Comparison of ENCODE assay signal across 8 mouse cellular contexts in the genomic region with DNA sequence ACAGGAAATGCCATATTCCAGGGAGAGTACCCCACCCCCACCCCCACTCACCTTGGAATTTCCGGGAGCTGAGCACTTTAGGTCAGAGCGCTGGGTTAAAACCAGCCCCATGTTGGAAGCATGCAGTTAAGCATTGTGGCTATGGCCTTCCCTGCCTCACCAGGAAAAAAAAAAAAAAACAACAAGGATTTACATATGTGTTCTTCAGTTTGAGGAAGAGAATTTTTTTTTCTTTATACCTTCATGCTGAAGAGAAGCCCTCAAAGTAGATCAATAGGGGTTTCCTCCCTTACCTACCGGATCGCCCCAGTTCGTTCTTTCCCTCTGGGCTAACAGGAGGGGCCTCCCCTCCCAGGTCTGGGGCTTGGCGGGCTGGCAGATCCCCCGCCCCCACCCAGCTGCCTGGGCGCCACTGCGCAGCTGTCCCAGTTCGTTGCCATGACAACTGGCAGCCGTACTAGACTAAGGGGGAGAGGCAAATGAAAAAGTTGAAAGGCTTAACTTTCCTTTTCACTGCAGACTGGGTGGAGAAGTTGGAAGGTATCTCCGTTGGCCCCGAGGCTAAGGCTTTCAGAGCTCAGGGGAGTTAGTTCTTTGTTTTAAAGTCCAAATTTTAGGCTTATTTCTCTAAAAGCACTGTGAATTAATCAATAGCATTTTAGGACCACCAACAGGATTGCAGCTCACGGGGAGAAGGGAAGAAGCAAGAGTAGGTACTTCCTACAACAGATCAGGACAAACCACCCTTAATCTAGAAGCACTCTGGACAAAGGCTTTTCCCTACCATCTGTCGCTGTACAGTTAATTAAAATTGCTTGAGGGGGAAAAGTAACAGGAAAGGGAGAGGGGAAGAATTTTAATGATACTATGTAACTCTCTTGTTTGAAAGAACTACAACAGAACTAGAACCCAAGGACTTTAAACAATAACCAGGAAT. TPM values are rescaled to one million over a fixed set of nuclear protein-coding genes. Genes with fewer than 3 reads are reported as not detected.
DNase-seq lines count a peak whose midpoint lies in the region; ATAC-seq and TF ChIP-seq lines count a peak whose summit lies in the region.

No protein-coding gene starts in this region.

- no peak for TF ChIP-seq CTCF in E14TG2a.4 (conservative IDR thresholded peaks at IDR 0.05; ENCODE audit: low read length)
- no peak for TF ChIP-seq CTCF in testis, adult 2 months (IDR thresholded peaks at IDR 0.05; ENCODE audit: control insufficient read depth, insufficient read depth, insufficient replicate concordance, low read depth, low read length)

- peak; percentile 98 for ATAC-seq in forebrain, embryonic 15.5 days (replicated peaks)
- peak; percentile 95 for ATAC-seq in neural tube, embryonic 14.5 days (ENCODE audit: low read depth)

- H3K9ac ChIP-seq in forebrain, embryonic 15.5 days (replicated peaks) = peak overlapping the region; percentile 45
- H3K9ac ChIP-seq in neural tube, embryonic 14.5 days (replicated peaks; ENCODE audit: low read depth, low read length) = peak overlapping the region; percentile 37

- WGBS in forebrain, embryonic 15.5 days = under 1% methylated on average over 15 of the region's 15 CpGs
- 2% methylated on average over 15 of the region's 15 CpGs for whole genome bisulfite sequencing in neural tube, embryonic 14.5 days

- H3K4me2 ChIP-seq in forebrain, embryonic 15.5 days (replicated peaks) = peak overlapping the region; percentile 58
- peak overlapping the region; percentile 48 for H3K4me2 ChIP-seq in neural tube, embryonic 14.5 days (ENCODE audit: low read depth, low read length)

- no peaks in the 10 kb centered on the region for H3K27me3 ChIP-seq in E14TG2a.4 (ENCODE audit: insufficient read depth, low read length)
- no peaks in the 10 kb centered on the region for H3K27me3 ChIP-seq in forebrain, embryonic 15.5 days
- H3K27me3 ChIP-seq in neural tube, embryonic 14.5 days (ENCODE audit: control insufficient read depth, insufficient read depth, low read length) = no peaks in the 10 kb centered on the region
- H3K27me3 ChIP-seq in testis, adult 2 months (ENCODE audit: control insufficient read depth, insufficient read depth, low read length) = no peaks in the 10 kb centered on the region

- DNase-seq in cerebellum, adult 11 months = peak; percentile 34
- DNase-seq in heart, postnatal 25 days (ENCODE audit: low spot score) = peak; percentile 81
- DNase-seq in layer of hippocampus, adult 18-20 months (ENCODE audit: low spot score in 2 of 2) = peak; percentile 87 to 92
- peak; percentile 82 to 90 for DNase-seq in lung, adult 18-20 months

- peaks cover 40% of the 10 kb centered on the region for H3K36me3 ChIP-seq in E14TG2a.4 (ENCODE audit: insufficient read depth, low read length)
- H3K36me3 ChIP-seq in forebrain, embryonic 15.5 days = peaks cover 25% of the 10 kb centered on the region
- peaks cover 7% of the 10 kb centered on the region for H3K36me3 ChIP-seq in neural tube, embryonic 14.5 days (ENCODE audit: control insufficient read depth, insufficient read depth, low read length)
- no peaks in the 10 kb centered on the region for H3K36me3 ChIP-seq in testis, adult 2 months (ENCODE audit: control insufficient read depth, insufficient read depth, low read length)

- peak overlapping the region; percentile 76 for H3K4me3 ChIP-seq in E14TG2a.4 (replicated peaks; ENCODE audit: low read length)
- H3K4me3 ChIP-seq in forebrain, embryonic 15.5 days = peak overlapping the region; percentile 49
- H3K4me3 ChIP-seq in neural tube, embryonic 14.5 days (ENCODE audit: low read depth, low read length) = peak overlapping the region; percentile 34
- peak overlapping the region; percentile 72 for H3K4me3 ChIP-seq in testis, adult 2 months (ENCODE audit: control insufficient read depth, low read depth, low read length)

- no peaks in the 10 kb centered on the region for H3K9me3 ChIP-seq in E14TG2a.4 (ENCODE audit: low read length)
- no peaks in the 10 kb centered on the region for H3K9me3 ChIP-seq in forebrain, embryonic 15.5 days
- H3K9me3 ChIP-seq in neural tube, embryonic 14.5 days (ENCODE audit: control insufficient read depth, low read length) = no peaks in the 10 kb centered on the region

- TF ChIP-seq POLR2A in testis, adult 2 months (IDR thresholded peaks at IDR 0.05; ENCODE audit: control insufficient read depth, low read depth, low read length) = no peak

- peaks cover 83% of the 10 kb centered on the region for H3K4me1 ChIP-seq in E14TG2a.4 (replicated peaks; ENCODE audit: low read depth, low read length)
- peaks cover 45% of the 10 kb centered on the region for H3K4me1 ChIP-seq in forebrain, embryonic 15.5 days
- H3K4me1 ChIP-seq in neural tube, embryonic 14.5 days (ENCODE audit: control insufficient read depth, insufficient read depth, low read length) = peaks cover 15% of the 10 kb centered on the region
- H3K4me1 ChIP-seq in testis, adult 2 months (ENCODE audit: control insufficient read depth, insufficient read depth, low read length) = peaks cover 12% of the 10 kb centered on the region

- peak overlapping the region; percentile 92 for H3K27ac ChIP-seq in forebrain, embryonic 15.5 days (replicated peaks)
- H3K27ac ChIP-seq in neural tube, embryonic 14.5 days (ENCODE audit: low read depth, low read length) = peak overlapping the region; percentile 78
- peak overlapping the region; percentile 83 for H3K27ac ChIP-seq in testis, adult 2 months (ENCODE audit: control insufficient read depth, insufficient read depth, low read depth, low read length)

- intact Hi-C loops in heart, postnatal 25 days (cut with DNase I) = loop anchor here (2.0 kb wide), 1 partner anchor 20 kb away; no protein-coding TSS in a partner anchor

RNA-seq across cellular contexts. Expression of gene Cbx5, which starts 24.4 kb away (rescaled TPM):
- polyA plus RNA-seq in forebrain, embryonic 15.5 days (2015; fragmentation: Nextera tagmentation; extraction: Ambion mirVana) = 134 and 139 TPM in 2 replicates
- total RNA-seq in heart, postnatal 25 days (2021) = 10 to 100 TPM; 55.9 to 63.9 TPM
- 100 to 1,000 TPM; 174 to 190 TPM for total RNA-seq in layer of hippocampus, adult 18-20 months (2021)
- polyA plus RNA-seq in neural tube, embryonic 14.5 days (2014; fragmentation: Nextera tagmentation; extraction: Ambion mirVana) = 132 and 143 TPM in 2 replicates
- 11.8 and 15.7 TPM in 2 replicates for polyA plus RNA-seq in testis, adult 2 months (2012; rRNA removed)

RNA-seq across cellular contexts. Expression of gene Hnrnpa1, which starts 25.0 kb away (rescaled TPM):
- 995 and 1,028 TPM in 2 replicates for polyA plus RNA-seq in forebrain, embryonic 15.5 days (2015; fragmentation: Nextera tagmentation; extraction: Ambion mirVana)
- total RNA-seq in heart, postnatal 25 days (2021) = 100 to 1,000 TPM; 133 to 153 TPM
- total RNA-seq in layer of hippocampus, adult 18-20 months (2021) = 100 to 1,000 TPM; 239 to 256 TPM
- 635 and 713 TPM in 2 replicates for polyA plus RNA-seq in neural tube, embryonic 14.5 days (2014; fragmentation: Nextera tagmentation; extraction: Ambion mirVana)
- polyA plus RNA-seq in testis, adult 2 months (2012; rRNA removed) = 43.2 and 53.3 TPM in 2 replicates

RNA-seq across cellular contexts. Expression of gene Nfe2, which starts 43.0 kb away (rescaled TPM):
- polyA plus RNA-seq in forebrain, embryonic 15.5 days (2015; fragmentation: Nextera tagmentation; extraction: Ambion mirVana) = 0.38 and 0.63 TPM in 2 replicates
- total RNA-seq in heart, postnatal 25 days (2021) = under 1 TPM; 0.42 to 0.64 TPM
- total RNA-seq in layer of hippocampus, adult 18-20 months (2021) = not detected
- 1.9 and 2.0 TPM in 2 replicates for polyA plus RNA-seq in neural tube, embryonic 14.5 days (2014; fragmentation: Nextera tagmentation; extraction: Ambion mirVana)
- polyA plus RNA-seq in testis, adult 2 months (2012; rRNA removed) = 8.9 and 10.6 TPM in 2 replicates

RNA-seq across cellular contexts. Expression of gene Smug1, which starts 48.3 kb away (rescaled TPM):
- 24.7 and 26.8 TPM in 2 replicates for polyA plus RNA-seq in forebrain, embryonic 15.5 days (2015; fragmentation: Nextera tagmentation; extraction: Ambion mirVana)
- total RNA-seq in heart, postnatal 25 days (2021) = 10 to 100 TPM; 12.2 to 14.1 TPM
- total RNA-seq in layer of hippocampus, adult 18-20 months (2021) = 10 to 100 TPM; 18.3 to 19.9 TPM
- polyA plus RNA-seq in neural tube, embryonic 14.5 days (2014; fragmentation: Nextera tagmentation; extraction: Ambion mirVana) = 19.2 and 28.0 TPM in 2 replicates
- 3.4 and 3.8 TPM in 2 replicates for polyA plus RNA-seq in testis, adult 2 months (2012; rRNA removed)

RNA-seq across cellular contexts. Expression of gene Copz1, which starts 57.3 kb away (rescaled TPM):
- 215 and 220 TPM in 2 replicates for polyA plus RNA-seq in forebrain, embryonic 15.5 days (2015; fragmentation: Nextera tagmentation; extraction: Ambion mirVana)
- 10 to 100 TPM; 51.8 to 53.4 TPM for total RNA-seq in heart, postnatal 25 days (2021)
- 100 to 1,000 TPM in 1 of 2 experiments, 10 to 100 TPM in 1; 97.0 to 100 TPM for total RNA-seq in layer of hippocampus, adult 18-20 months (2021)
- polyA plus RNA-seq in neural tube, embryonic 14.5 days (2014; fragmentation: Nextera tagmentation; extraction: Ambion mirVana) = 195 and 216 TPM in 2 replicates
- 51.6 and 56.8 TPM in 2 replicates for polyA plus RNA-seq in testis, adult 2 months (2012; rRNA removed)

Comparison
In these comparisons a context has a peak if more than half of its experiments do, and no peak if none do; other contexts are left out.
1. Peak in every context shown above with its lines: DNase-seq, ATAC-seq, H3K4me3 ChIP-seq and H3K27ac ChIP-seq.
2. DNase-seq: peak in every context shown above with its lines; median percentile 90 in layer of hippocampus, adult 18-20 months; 86 in lung, adult 18-20 months; 81 in heart, postnatal 25 days; 34 in cerebellum, adult 11 months.
3. RNA of gene Hnrnpa1, which starts 25.0 kb away (polyA plus RNA-seq): 995 to 1,028 TPM in forebrain, embryonic 15.5 days and 635 to 713 TPM in neural tube, embryonic 14.5 days; 43.2 to 53.3 TPM in testis, adult 2 months; every median in the first group is over 10 times any median in the second.